Mouse (Mus musculus) hindbrain, embryonic 11.5 days (tissue): ENCODE measurements around the gene Dtwd1. TPM values are rescaled to one million over a fixed set of nuclear protein-coding genes. Genes with fewer than 3 reads are reported as not detected.
"Not testable (repeated sequence)": the region's sequence is repeated elsewhere in the genome, so short reads cannot be mapped to it uniquely, and the experiment has no call there.

Experiments used
- ATAC-seq: fragments of 200-750 bp; cut with Nextera tagmentation; 2 replicates; pipeline ENCODE4 v1.8.0; 2017; ENCODE audit warnings: mild to moderate bottlenecking, moderate TSS enrichment, moderate library complexity; ENCODE audit not compliant: low FRiP score
- DNase-seq: peaks from one replicate; pipeline ENCODE4 v3.0.0-alpha.2; 2015; ENCODE audit warnings: low spot score
- H3K27ac ChIP-seq: fragments of 300-500 bp; sonication (generic); 2 replicates; pipeline ENCODE4 v1.5.1; 2014; ENCODE audit warnings: mild to moderate bottlenecking, low read depth, low read length
- H3K27me3 ChIP-seq: fragments of 300-500 bp; sonication (generic); 2 replicates; pipeline ENCODE4 v1.6.1; 2014; ENCODE audit warnings: mild to moderate bottlenecking, low read length, moderate library complexity, mixed read lengths; ENCODE audit not compliant: control insufficient read depth, insufficient read depth
- H3K36me3 ChIP-seq: fragments of 300-500 bp; sonication (generic); 2 replicates; pipeline ENCODE4 v1.6.1; 2014; ENCODE audit warnings: mild to moderate bottlenecking, low read length, moderate library complexity, mixed read lengths; ENCODE audit not compliant: control insufficient read depth, insufficient read depth
- H3K4me1 ChIP-seq: fragments of 300-500 bp; sonication (generic); replicated peaks from 2 replicates; pipeline ENCODE4 v1.6.1; 2014; ENCODE audit warnings: low read length, mixed read lengths; ENCODE audit not compliant: control insufficient read depth, insufficient read depth
- H3K4me2 ChIP-seq: fragments of 300-500 bp; sonication (generic); replicated peaks from 2 replicates; pipeline ENCODE4 v1.6.1; 2014; ENCODE audit warnings: mild to moderate bottlenecking, low read depth, low read length
- H3K4me3 ChIP-seq: fragments of 300-500 bp; sonication (generic); 2 replicates; pipeline ENCODE4 v1.5.1; 2014; ENCODE audit warnings: low read depth, low read length
- H3K9ac ChIP-seq: fragments of 300-500 bp; sonication (generic); 2 replicates; pipeline ENCODE4 v1.6.1; 2014; ENCODE audit warnings: low read depth, low read length
- H3K9me3 ChIP-seq: fragments of 300-500 bp; sonication (generic); 2 replicates; pipeline ENCODE4 v1.6.1; 2016; ENCODE audit warnings: low read length; ENCODE audit not compliant: control insufficient read depth
- WGBS: fragments of 180-500 bp; shearing (Covaris S2); extraction: QIAGEN DNeasy Blood & Tissue Kit; methylation state at CpG from one replicate; pipeline ENCODE4 v1.1.7; 2014; 5-methylcytosine and 5-hydroxymethylcytosine counted together
- polyA plus RNA-seq: library from polyadenylated mRNA; unstranded; fragments of >200 nt; fragmentation: Nextera tagmentation; extraction: Ambion mirVana; gene quantifications from 2 replicates; pipeline ENCODE4 v1.2.1, GENCODE M21; 2014

Gene Dtwd1
- polyA plus RNA-seq, 1 experiment from 2014 or later, result 27.0 TPM

DNA sequence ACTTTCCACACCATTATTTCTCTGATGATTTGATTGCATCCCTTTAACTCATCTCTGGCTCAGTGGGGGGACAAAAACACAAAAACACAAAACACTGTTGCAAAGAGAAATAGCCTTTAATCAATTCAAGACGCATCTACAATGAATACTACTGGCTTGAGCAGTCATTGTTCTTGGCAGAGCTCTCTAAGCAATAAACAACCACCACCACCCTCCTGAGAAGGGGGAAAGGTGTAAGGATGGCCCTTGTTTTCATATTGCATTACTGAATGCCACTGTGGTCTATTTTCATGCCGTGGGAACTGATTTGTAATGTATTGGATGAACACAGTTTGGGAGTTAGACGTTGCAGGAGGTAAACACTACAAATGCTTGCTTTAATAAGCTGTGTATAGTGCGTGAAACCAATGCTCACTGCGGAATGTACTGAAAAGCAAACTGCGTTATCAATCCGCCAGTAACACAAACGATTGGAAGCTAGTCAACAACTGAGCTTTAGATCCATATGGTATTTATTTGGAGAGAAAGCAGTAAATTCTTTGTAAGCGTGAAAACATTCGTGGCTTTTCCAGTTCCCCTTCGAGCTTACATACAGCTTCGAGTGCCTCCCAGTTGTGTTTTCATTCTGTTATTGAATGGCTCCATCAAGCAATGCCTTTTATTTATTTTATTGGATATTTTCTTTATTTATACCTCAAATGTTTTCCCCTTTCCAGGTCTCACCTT is 43.9 kb downstream of the Dtwd1 start:
- Histone ChIP-seq H3K27ac (no peak overlapping the region), H3K9me3 (no peaks in the 10 kb centered on the region), H3K9ac (no peak overlapping the region), H3K4me3 (no peak overlapping the region), H3K4me2 (no peak overlapping the region), H3K36me3 (no peaks in the 10 kb centered on the region), H3K27me3 (no peaks in the 10 kb centered on the region), H3K4me1 (no peaks in the 10 kb centered on the region)
- 81% methylated on average over 12 of the region's 12 CpGs for WGBS
- no peak for DNase-seq
- ATAC-seq, result no peak

DNA sequence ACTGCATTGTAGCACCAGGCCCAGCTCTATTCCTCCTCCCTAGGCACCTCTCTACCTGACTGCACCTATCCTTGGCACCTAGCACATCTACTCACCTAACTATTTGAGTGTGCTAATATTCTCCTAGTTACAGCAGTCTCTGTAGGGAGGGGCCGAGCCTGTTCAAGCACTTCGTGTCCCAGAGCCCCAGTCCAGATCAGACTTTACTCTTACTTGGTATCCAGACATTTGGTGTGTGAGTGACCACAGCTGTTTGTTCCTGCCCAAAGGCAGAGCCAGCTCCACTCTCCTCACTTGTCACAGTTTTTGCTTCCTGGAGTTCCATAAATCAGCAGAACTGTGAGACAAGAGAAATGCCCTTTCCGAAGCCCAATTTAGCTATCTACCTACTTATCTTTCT is 47.0 kb downstream of the Dtwd1 start:
- H3K4me2 ChIP-seq, result no peak overlapping the region
- H3K27ac ChIP-seq, result no peak overlapping the region
- no peaks in the 10 kb centered on the region for H3K27me3 ChIP-seq
- ATAC-seq, result no peak
- H3K36me3 ChIP-seq, result no peaks in the 10 kb centered on the region
- H3K9me3 ChIP-seq, result no peaks in the 10 kb centered on the region
- no peak for DNase-seq
- H3K9ac ChIP-seq, result no peak overlapping the region
- WGBS, result 92% methylated on average over 3 of the region's 3 CpGs
- H3K4me3 ChIP-seq, result no peak overlapping the region
- no peaks in the 10 kb centered on the region for H3K4me1 ChIP-seq

DNA sequence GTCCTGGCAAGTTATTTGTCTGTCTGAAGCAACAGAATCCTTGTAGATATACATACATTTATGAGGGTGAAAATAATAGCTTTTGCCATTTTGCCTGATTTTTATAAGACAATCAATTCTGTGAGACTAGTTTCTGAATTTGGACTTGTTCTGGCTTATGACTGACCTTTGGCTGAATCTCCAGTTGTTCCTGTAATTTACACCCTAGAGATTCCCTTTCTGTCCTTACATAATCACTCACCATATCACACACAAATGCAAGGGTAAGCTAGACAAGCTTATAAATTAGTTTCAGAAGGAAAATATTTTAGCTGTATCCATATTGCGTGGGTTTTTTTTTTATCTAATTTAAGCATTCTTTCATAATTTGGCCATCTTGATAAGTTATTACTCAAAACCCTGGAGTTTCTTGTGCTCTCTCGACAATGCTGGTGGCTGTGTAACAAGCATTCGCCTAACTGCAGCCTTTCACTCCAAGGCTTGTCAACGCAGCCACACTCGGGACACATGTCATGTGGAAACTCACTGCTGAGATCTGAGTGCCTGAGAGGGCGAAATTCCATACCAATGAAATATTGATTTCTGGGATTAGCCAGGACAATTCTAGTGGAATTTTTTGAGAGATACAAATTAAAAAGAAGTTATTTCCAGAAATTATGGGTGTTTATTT is 59.2 kb downstream of the Dtwd1 start:
- no peaks in the 10 kb centered on the region for H3K36me3 ChIP-seq
- DNase-seq (no peak), ATAC-seq (no peak)
- no peaks in the 10 kb centered on the region for H3K27me3 ChIP-seq
- no peaks in the 10 kb centered on the region for H3K9me3 ChIP-seq
- H3K4me1 ChIP-seq, result no peaks in the 10 kb centered on the region
- WGBS, result 83% methylated on average over 6 of the region's 6 CpGs
- no peak overlapping the region for H3K9ac ChIP-seq
- no peak overlapping the region for H3K4me3 ChIP-seq
- no peak overlapping the region for H3K4me2 ChIP-seq
- H3K27ac ChIP-seq, result no peak overlapping the region

DNA sequence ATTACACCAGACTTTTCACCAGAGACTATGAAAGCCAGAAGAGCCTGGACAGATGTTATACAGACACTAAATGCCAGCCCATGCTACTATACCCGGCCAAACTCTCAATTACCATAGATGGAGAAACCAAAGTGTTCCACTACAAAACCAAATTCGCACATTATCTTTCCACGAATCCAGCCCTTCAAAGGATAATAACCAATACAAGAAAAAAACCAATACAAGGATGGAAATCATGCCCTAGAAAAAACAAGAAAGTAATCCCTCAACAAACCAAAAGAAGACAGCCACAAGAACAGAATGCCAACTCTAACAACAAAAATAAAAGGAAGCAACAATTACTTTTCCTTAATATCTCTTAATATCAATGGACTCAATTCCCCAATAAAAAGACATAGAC is 62.9 kb downstream of the Dtwd1 start, which contains the start of gene Gm17555:
Gene Gm17555 (plus strand): TSS at position 301 of the 400 bp plus-strand sequence.
- WGBS, result 82% methylated on average over 3 of the region's 3 CpGs
- DNase-seq, ATAC-seq: not testable (repeated sequence)

More for the DNA sequence above, 62.9 kb downstream of the Dtwd1 start, which contains the start of gene Gm17555:
- not testable (repeated sequence) for H3K27ac ChIP-seq, H3K9me3 ChIP-seq, H3K27me3 ChIP-seq, H3K4me1 ChIP-seq, H3K9ac ChIP-seq, H3K36me3 ChIP-seq, H3K4me3 ChIP-seq, H3K4me2 ChIP-seq

Other genes with a start within 250 kb of the Dtwd1 start
- 0.13 and 0.66 TPM in 2 replicates for gene Fgf7, start 117.5 kb upstream of the Dtwd1 start, polyA plus RNA-seq
- gene Fam227b, start 137 bp upstream of the Dtwd1 start, polyA plus RNA-seq, result not detected in 2 replicates
- not detected in 2 replicates for gene Gm17555, start 63.0 kb downstream of the Dtwd1 start, polyA plus RNA-seq